Mouse (Mus musculus) frontal cortex, postnatal 36 days (tissue): ENCODE results near the gene Efhc1.
A peak's percentile ranks its signal among the peaks of the same experiment; 100 is the strongest.
"Not testable (repeated sequence)": the region's sequence is repeated elsewhere in the genome, so short reads cannot be mapped to it uniquely, and the experiment has no call there.

ENCODE experiments used
- DNase-seq, 2 experiments: peaks; one replicate each; pipeline ENCODE4 v3.0.0; 2022; ENCODE audit warnings: low spot score in 2 of 2

The Efhc1 gene

GRCm38 (mm10) chr1:20951300-20951763, at the start of gene Efhc1:
TSS of gene Efhc1 (plus strand) at chr1:20951626.
- DNase-seq: peak; percentile 91 to 92

DNA sequence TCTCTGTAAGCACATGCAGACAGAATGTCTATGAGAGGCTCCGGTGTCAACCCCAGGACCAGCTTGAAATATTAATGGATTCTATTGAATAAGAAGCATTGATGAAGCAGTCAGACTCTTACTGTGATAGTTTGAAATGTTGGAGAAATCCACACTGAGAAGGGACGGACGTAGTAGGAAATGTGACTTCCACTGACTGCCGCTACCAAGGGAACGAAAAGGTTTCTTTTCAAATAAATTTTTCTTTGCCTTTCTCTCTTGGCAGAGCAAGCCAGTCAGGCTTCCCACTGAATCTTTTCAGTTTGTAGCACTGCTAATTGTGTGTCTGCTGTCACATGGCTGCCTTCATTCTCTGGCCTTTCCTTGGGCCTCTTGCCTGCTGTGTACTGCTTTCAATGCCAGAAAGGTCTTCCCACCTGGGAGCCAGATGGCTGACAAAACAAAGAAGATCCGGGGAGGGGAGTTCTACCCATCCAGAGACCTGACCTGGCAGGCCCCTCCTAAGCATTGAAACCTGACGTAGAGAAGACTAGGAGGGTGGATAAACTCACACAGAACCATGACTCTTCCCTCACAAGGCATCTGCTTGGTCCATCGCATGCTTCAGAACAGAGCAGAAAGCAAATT, 45.8 kb upstream of the Efhc1 start:
- peak; percentile 65 to 79 for DNase-seq

GRCm38 (mm10) chr1:20906128-20906515, 45.3 kb upstream of the Efhc1 start:
- peak; percentile 83 to 90 for DNase-seq

- no peak for DNase-seq
Observed at GRCm38 (mm10) chr1:20908541-20908940, 42.9 kb upstream of the Efhc1 start.

GRCm38 (mm10) chr1:20912115-20912514, 39.3 kb upstream of the Efhc1 start:
- DNase-seq: no peak

GRCm38 (mm10) chr1:20912527-20913171, 38.8 kb upstream of the Efhc1 start:
- DNase-seq: no peak

GRCm38 (mm10) chr1:20914769-20915168, 36.7 kb upstream of the Efhc1 start:
- no peak for DNase-seq

DNA sequence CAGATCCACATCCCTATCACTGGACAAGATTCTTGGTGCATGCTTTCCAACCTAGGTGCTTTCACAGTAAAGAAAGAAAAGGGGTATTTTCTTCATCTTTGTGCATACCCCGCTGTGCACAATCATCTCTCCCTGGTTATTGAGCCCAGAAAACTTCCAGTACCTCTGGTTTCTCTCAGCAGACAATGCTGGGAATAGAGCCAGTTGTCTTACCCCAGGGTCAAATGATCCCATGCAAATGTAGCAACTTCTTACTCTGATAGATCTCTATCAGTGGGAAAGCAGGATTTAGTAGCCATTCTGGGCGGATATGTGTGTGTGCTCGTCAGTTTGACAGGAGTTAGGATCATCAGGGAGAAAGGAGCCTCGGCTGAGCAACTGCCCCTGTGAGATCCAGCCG, 35.8 kb upstream of the Efhc1 start:
- DNase-seq: no peak

- DNase-seq: no peak
Observed at GRCm38 (mm10) chr1:20917496-20918050, 33.9 kb upstream of the Efhc1 start.

DNA sequence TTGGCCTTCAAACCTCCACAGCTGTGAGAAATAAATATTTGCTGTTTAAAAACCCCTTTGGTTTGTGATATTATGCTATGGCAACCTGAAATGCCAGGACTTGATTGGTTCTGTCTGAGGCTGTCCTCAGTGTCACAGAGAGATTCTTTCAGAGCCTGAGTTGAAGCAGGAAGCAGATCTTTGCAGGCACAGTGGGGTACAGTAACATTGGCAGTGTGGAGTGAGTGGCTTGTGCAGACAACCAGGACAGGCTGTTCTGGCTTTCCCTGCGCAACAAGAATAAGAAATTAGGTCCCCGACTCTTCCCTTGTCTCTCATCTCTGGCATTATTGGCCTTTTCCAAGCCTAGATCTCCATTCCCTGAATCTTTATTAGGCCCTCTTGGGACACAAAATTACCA, 31.7 kb upstream of the Efhc1 start:
- DNase-seq: no peak

- no peak for DNase-seq
Observed at GRCm38 (mm10) chr1:20921081-20921528, 30.3 kb upstream of the Efhc1 start.

GRCm38 (mm10) chr1:20922612-20923399, 28.6 kb upstream of the Efhc1 start:
- DNase-seq: no peak

GRCm38 (mm10) chr1:20925324-20925723, 26.1 kb upstream of the Efhc1 start:
- DNase-seq: not testable (repeated sequence)

DNA sequence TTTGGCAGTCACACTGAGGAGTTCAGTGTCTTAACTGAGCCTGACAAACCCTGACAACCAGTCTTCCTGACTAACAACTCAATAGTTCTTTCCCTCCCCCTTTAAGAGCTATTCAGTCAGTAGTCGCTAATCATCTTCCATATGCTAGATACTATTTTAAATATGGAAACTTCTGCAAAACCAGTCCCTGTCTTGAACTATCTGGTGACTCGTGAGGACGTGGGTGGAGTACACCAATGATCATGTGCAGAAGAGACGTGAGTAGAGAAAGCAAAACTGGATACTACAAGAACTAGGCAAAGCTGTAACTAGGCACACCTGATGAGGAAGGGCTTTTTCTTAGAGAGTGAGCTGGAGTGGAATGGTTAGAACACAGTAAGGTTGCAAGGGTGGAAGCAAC, 25.5 kb upstream of the Efhc1 start:
- DNase-seq: no peak

DNA sequence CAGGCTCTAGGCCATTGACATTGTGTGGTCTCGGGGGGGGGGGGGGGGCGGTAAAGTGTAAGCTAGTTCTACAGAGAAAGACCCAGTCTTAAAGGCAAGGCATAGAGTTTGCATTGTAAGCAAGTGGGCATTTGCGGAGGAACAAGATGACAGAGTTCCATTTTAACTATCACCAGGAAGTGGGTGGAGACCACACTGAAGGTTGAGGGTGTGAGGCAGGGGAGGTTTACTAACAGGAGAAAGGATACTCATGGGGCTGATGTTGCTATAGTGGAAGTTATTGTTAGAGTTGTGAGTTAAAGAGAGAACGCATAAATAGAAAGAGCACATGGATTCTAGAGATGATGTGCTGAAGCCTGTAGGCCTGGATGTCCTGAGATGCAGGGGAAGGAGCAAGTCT, 25.1 kb upstream of the Efhc1 start:
- DNase-seq: no peak

DNA sequence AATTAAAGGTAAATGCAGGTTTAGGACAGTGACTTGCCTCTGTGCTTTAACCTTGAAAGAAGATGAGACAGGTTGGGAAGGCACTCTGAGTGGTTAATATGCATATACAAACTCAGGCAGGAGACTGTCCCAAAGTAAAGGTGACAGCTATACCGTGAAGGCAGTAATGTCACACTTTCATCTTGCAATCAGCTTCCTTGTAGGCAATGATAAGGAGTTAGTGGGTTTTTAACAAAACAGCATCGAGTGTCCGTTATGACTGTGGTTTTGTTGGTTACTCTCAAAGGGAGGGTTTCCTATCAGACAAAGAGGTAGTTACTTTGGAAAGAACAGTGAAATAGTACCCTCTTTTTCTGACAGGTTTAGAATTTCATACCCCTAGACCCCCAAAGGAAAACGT, 22.9 kb upstream of the Efhc1 start:
- no peak for DNase-seq

- peak; percentile 61 to 84 for DNase-seq
Observed at GRCm38 (mm10) chr1:20933457-20933856, 18.0 kb upstream of the Efhc1 start.

GRCm38 (mm10) chr1:20935106-20935505, 16.3 kb upstream of the Efhc1 start:
- DNase-seq: no peak

GRCm38 (mm10) chr1:20939046-20939445, 12.4 kb upstream of the Efhc1 start:
- DNase-seq: peak in 1 of 2 experiments; percentile 65

GRCm38 (mm10) chr1:20940151-20940550, 11.3 kb upstream of the Efhc1 start:
- DNase-seq: no peak

GRCm38 (mm10) chr1:20941322-20941721, 10.1 kb upstream of the Efhc1 start:
- DNase-seq: no peak

GRCm38 (mm10) chr1:20941857-20942256, 9.6 kb upstream of the Efhc1 start:
- DNase-seq: no peak
